ENCODE assay signal across 8 mouse cellular contexts in the genomic region with DNA sequence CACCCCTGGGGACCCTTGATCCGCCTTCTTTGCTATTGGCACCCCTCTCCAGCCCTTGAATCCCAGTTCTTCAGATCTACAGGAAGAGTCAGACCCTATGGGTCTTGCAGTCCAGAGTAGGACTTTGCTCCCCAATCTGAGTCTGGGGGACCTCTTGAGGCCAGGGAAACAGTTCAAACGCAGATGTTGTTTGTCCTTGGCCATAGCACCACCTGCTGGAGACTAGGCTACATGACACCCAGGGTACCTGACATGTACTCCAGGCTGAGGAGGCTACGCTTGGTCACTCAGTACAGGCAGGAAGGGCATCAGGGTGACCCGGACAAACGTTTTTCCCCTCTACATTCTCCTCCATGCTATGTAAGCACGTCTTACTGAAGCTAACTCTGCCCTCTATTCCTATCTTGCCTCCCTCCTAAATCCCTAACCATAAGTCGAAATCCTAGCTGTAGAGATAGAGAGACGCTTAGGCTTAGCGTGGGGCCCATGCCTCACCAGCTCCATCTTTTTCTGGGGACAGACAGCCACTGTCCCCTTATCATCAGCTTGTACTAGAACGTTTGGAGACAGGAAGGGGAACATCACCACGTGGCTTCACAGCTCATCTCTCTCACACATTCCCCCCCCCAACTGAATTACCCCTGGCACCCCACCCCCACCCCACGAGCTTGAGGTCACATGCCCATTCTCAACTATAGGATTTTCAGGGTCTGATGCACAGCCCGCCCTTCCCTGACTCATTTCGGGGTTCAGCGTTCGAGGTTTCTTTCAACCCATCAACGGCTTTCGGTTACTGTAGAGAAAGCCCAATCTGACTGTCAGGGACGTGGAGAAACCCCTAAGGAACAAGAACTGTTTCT. TPM values are rescaled to one million over a fixed set of nuclear protein-coding genes. Genes with fewer than 3 reads are reported as not detected.
A peak's percentile ranks its signal among the peaks of the same experiment; 100 is the strongest.
DNase-seq lines count a peak whose midpoint lies in the region; ATAC-seq and TF ChIP-seq lines count a peak whose summit lies in the region.

No protein-coding gene starts in this region.

- H3K4me1 ChIP-seq in ES-E14 (ENCODE audit: control insufficient read depth in 2 of 2, insufficient read depth in 2 of 2, low read length in 2 of 2, poor library complexity in 1 of 2): peaks cover 4 to 22% of the 10 kb centered on the region in 2 experiments
- 0 out of 2 replicates have a peak, but pooled peaks cover 7% of the 10 kb centered on the region for H3K4me1 ChIP-seq in forebrain, embryonic 11.5 days (replicated peaks; ENCODE audit: control insufficient read depth, insufficient read depth, low read length)
- peaks cover 11% of the 10 kb centered on the region for H3K4me1 ChIP-seq in lung, adult 2 months (ENCODE audit: control insufficient read depth, insufficient read depth, low read length)
- H3K4me1 ChIP-seq in olfactory bulb, adult 2 months (ENCODE audit: control insufficient read depth, insufficient read depth, low read length): peaks cover 23% of the 10 kb centered on the region

- in situ Hi-C loops in ES-E14 (cut with MboI; ENCODE audit: low sequenced_read_pairs in 2 of 2, unreplicated experiment in 2 of 2): no loop called here

- peak; percentile 55; the same call in 1 of the 2 replicates for ATAC-seq in forebrain, embryonic 11.5 days (replicated peaks; ENCODE audit: low FRiP score)

- H3K27me3 ChIP-seq in forebrain, embryonic 11.5 days (ENCODE audit: control insufficient read depth, insufficient read depth, low read length): no peaks in the 10 kb centered on the region

- peak; percentile 91 for TF ChIP-seq CTCF in brain, embryonic 14.5 days (IDR thresholded peaks at IDR 0.05; ENCODE audit: borderline replicate concordance, extremely low read depth, insufficient read depth, insufficient read length)
- peak; percentile 99 for TF ChIP-seq CTCF in lung, adult 2 months (IDR thresholded peaks at IDR 0.05; ENCODE audit: insufficient read depth, low read length)
- peak; percentile 59 for TF ChIP-seq CTCF in olfactory bulb, adult 2 months (IDR thresholded peaks at IDR 0.05; ENCODE audit: insufficient read depth, low read depth, low read length)

- H3K4me3 ChIP-seq in ES-E14 (ENCODE audit: insufficient read depth in 1 of 2, low read depth in 1 of 2, low read length in 2 of 2, poor library complexity in 1 of 2, severe bottlenecking in 1 of 2): no peak overlapping the region
- no peak overlapping the region for H3K4me3 ChIP-seq in forebrain, embryonic 11.5 days (ENCODE audit: low read depth, low read length)
- no peak overlapping the region for H3K4me3 ChIP-seq in lung, adult 2 months (replicated peaks; ENCODE audit: extremely low read depth, low read depth, low read length)
- no peak overlapping the region for H3K4me3 ChIP-seq in olfactory bulb, adult 2 months (ENCODE audit: insufficient read depth, low read depth, low read length)

- H3K9ac ChIP-seq in ES-E14 (ENCODE audit: insufficient read depth, low read depth, low read length, poor library complexity, severe bottlenecking): no peak overlapping the region
- H3K9ac ChIP-seq in forebrain, embryonic 11.5 days (ENCODE audit: low read length): no peak overlapping the region

- DNase-seq in ES-E14 (ENCODE audit: low read depth, low spot score): peak; percentile 57
- DNase-seq in brain, embryonic 14.5 days (ENCODE audit: low read depth): peak; percentile 89
- peak; percentile 90 for DNase-seq in forebrain, embryonic 11.5 days (ENCODE audit: low spot score)
- DNase-seq in heart, postnatal 14 days: peak; percentile 80 to 85
- peak; percentile 91 for DNase-seq in kidney, postnatal 4 days
- DNase-seq in lung, adult 2 months: peak; percentile 70
- DNase-seq in thymus, postnatal 14 days: peak; percentile 89

- no peak overlapping the region for H3K4me2 ChIP-seq in forebrain, embryonic 11.5 days (ENCODE audit: low read depth, low read length, severe bottlenecking)

- 56% methylated on average over 19 of the region's 19 CpGs for WGBS in forebrain, embryonic 11.5 days
- WGBS in lung, adult 2 months: 43% methylated on average over 19 of the region's 19 CpGs
- 54% methylated on average over 19 of the region's 19 CpGs for WGBS in olfactory bulb, adult 2 months

- H3K27ac ChIP-seq in ES-E14 (ENCODE audit: insufficient read depth, low read depth, low read length, poor library complexity, severe bottlenecking): no peak overlapping the region
- no peak overlapping the region for H3K27ac ChIP-seq in forebrain, embryonic 11.5 days (ENCODE audit: low read depth, low read length)
- H3K27ac ChIP-seq in olfactory bulb, adult 2 months (ENCODE audit: insufficient read depth, low read depth, low read length): no peak overlapping the region

- no peaks in the 10 kb centered on the region for H3K9me3 ChIP-seq in ES-E14 (ENCODE audit: control insufficient read depth, insufficient read depth, low read depth, low read length)
- H3K9me3 ChIP-seq in forebrain, embryonic 11.5 days (ENCODE audit: control insufficient read depth, low read length): no peaks in the 10 kb centered on the region

- no peak for TF ChIP-seq POLR2A in brain, embryonic 14.5 days (IDR thresholded peaks at IDR 0.05; ENCODE audit: borderline replicate concordance, extremely low read depth, insufficient read depth, insufficient read length, poor library complexity, severe bottlenecking)
- peak; percentile 11; the same call in 1 of the 2 replicates for TF ChIP-seq POLR2A in lung, adult 2 months (IDR thresholded peaks at IDR 0.05; ENCODE audit: borderline replicate concordance, extremely low read depth, low read depth, low read length)
- no peak for TF ChIP-seq POLR2A in olfactory bulb, adult 2 months (IDR thresholded peaks at IDR 0.05; ENCODE audit: insufficient read depth, low read depth, low read length)

- intact Hi-C loops in heart, postnatal 14 days (cut with DNase I): loop anchor here (1.0 to 5.0 kb wide), 4 partner anchors 83 to 231 kb away; no protein-coding TSS in a partner anchor

- no peaks in the 10 kb centered on the region for H3K36me3 ChIP-seq in ES-E14 (ENCODE audit: control insufficient read depth, insufficient read depth, low read length, poor library complexity, severe bottlenecking)
- no peaks in the 10 kb centered on the region for H3K36me3 ChIP-seq in forebrain, embryonic 11.5 days (ENCODE audit: control insufficient read depth, insufficient read depth, low read length)

TF ChIP-seq in ES-E14, 5 proteins besides CTCF, POLR2A, EP300 and RAD21:
- TF ChIP-seq MAFK (IDR thresholded peaks at IDR 0.05; ENCODE audit: insufficient read depth, low read depth, low read length) (no peak), ZC3H11A (IDR thresholded peaks at IDR 0.05; ENCODE audit: borderline replicate concordance, low read depth, low read length) (peak; percentile 68; the same call in 1 of the 2 replicates)

RNA-seq across cellular contexts. Expression of gene Ccr7, which starts 4.7 kb away (rescaled TPM):
- total RNA-seq in ES-E14 (2012; rRNA removed): 0.58 and 1.4 TPM in 2 replicates
- 0.07 TPM in 1 of 2 replicates, not detected in the other for polyA plus RNA-seq in brain, embryonic 14.5 days (2012; rRNA removed)
- 0.31 TPM in 1 of 2 replicates, not detected in the other for polyA plus RNA-seq in forebrain, embryonic 11.5 days (2014; fragmentation: Nextera tagmentation; extraction: Ambion mirVana)
- total RNA-seq in heart, postnatal 14 days (2021): under 1 TPM; 0.45 to 0.80 TPM
- polyA plus RNA-seq in lung, adult 2 months (2012; rRNA removed): 15.5 and 19.7 TPM in 2 replicates
- polyA plus RNA-seq in olfactory bulb, adult 2 months (2012; ENCODE audit: insufficient read depth, insufficient read length, low replicate concordance, missing spikeins): not detected in 2 replicates
